Mouse (Mus musculus) lung, adult 2 months (tissue): Measurements from ENCODE around the gene Ttll5. TPM values are rescaled to one million over a fixed set of nuclear protein-coding genes. Genes with fewer than 3 reads are reported as not detected.
A peak's percentile ranks its signal among the peaks of the same experiment; 100 is the strongest.

Source experiments
- DNase-seq: peaks from one replicate; pipeline ENCODE4 v3.0.0; 2022
- H3K4me1 ChIP-seq: fragments of 200-500 bp; 2 replicates; pipeline ENCODE4 v1.6.1; 2011; ENCODE audit warnings: low read length; ENCODE audit not compliant: control insufficient read depth, insufficient read depth
- H3K4me3 ChIP-seq: fragments of 200-500 bp; replicated peaks from 2 replicates; pipeline ENCODE3; 2011; ENCODE audit warnings: low read depth, mild to moderate bottlenecking, control low read depth, low read length; ENCODE audit errors: extremely low read depth
- CTCF ChIP-seq: fragments of 200-500 bp; IDR thresholded peaks from 2 replicates; pipeline ENCODE4 v1.5.1; 2011; ENCODE audit warnings: mild to moderate bottlenecking, low read length, control low read depth; ENCODE audit not compliant: insufficient read depth
- POLR2A ChIP-seq: fragments of 200-500 bp; IDR thresholded peaks from 2 replicates; pipeline ENCODE4 v1.6.1; 2011; ENCODE audit warnings: low read depth, mild to moderate bottlenecking, control low read depth, low read length, borderline replicate concordance; ENCODE audit errors: extremely low read depth
- WGBS: fragments of 180-500 bp; shearing (Covaris S2); methylation state at CpG from one replicate; pipeline ENCODE4 v1.1.7; 2018; 5-methylcytosine and 5-hydroxymethylcytosine counted together
- polyA plus RNA-seq: library from polyadenylated mRNA; depleted of rRNA; stranded (reverse); fragments of >200 nt; gene quantifications from 2 replicates; pipeline ENCODE4 v1.2.3, GENCODE M21; 2012

Gene Ttll5
- polyA plus RNA-seq, 1 experiment: 11.7 TPM

DNA sequence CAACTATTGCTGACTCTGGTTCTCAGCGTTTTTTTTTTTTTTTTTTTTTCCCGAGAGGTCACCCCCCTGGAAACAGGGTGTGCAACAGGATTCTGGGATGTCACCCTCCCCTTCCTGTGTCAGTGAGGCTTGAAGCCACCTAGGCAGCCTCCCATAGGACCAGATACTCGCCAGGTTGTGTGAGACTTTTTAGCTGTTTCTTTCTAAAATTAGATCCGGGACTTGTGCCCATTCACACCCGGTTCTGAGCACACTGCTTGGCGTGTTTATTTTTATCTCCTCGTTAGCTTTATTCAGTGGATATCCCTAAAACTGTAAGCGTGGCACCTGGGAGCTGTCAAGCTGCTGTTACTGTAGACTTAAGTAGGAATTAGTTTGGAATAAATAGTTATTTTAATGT, 262.1 kb downstream of the Ttll5 start:
- Histone ChIP-seq H3K4me3 (no peak overlapping the region), H3K4me1 (peaks cover 9% of the 10 kb centered on the region)
- no peak for DNase-seq
- TF ChIP-seq CTCF (no peak), POLR2A (no peak)
- 64% methylated on average over 8 of the region's 8 CpGs for WGBS

- no peak for DNase-seq
- Histone ChIP-seq H3K4me1 (peaks cover 12% of the 10 kb centered on the region), H3K4me3 (no peak overlapping the region)
- WGBS: 56% methylated on average over 7 of the region's 7 CpGs
- TF ChIP-seq POLR2A: no peak
- TF ChIP-seq CTCF: no peak
Measured at GRCm38 (mm10) chr12:86088042-86088441, 263.6 kb downstream of the Ttll5 start.

DNA sequence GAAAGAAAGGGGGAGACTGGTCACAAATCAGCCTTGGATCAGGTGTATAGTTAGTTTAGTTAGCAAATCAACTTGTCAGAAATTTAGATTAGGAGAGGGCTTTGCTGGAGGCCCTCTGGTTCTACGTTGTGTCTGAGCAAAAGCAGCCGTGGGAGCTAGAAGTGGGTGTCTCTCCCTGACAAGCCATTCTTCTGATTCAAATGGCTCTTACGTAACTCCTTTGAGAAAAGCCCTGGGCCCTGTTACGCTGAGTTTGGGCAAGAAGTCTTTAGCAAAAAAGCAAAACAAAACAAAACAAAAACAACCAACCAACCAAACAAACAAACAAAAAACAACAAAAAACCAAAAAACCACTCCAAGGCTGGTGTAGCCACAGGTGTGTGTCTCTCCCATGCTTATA, 266.3 kb downstream of the Ttll5 start:
- DNase-seq: no peak
- TF ChIP-seq CTCF (no peak), POLR2A (no peak)
- WGBS: 60% methylated on average over 4 of the region's 4 CpGs
- Histone ChIP-seq H3K4me1 (peaks cover 9% of the 10 kb centered on the region), H3K4me3 (no peak overlapping the region)

DNA sequence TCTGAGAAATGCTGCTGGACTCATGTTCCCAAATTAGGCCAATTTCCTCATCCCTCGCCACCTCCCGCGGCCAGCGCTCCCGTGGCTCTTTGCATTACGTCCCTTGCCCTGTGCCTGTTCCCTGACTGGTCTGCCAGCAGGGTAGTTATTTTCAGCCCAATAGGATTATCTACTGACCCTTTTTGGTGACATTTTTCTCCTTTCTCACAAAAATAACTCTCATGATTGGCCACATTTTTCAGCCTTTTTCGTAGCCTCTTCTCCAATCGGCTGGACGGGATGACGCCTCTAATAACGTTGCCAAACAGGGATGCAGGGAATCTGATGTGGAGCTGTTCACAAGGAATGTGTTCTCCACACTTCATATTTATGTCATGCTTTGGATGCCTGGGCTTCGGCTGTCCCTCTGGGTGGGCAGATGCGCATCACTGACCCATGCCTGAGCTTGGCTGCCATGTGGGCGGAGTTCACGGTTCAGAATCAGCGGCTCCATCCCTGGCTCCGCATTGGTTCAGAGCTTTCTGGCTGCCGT, 267.2 kb downstream of the Ttll5 start:
- peaks cover 9% of the 10 kb centered on the region for H3K4me1 ChIP-seq
- peak; percentile 21 for DNase-seq
- TF ChIP-seq CTCF (no peak), POLR2A (no peak; the same call in 1 of the 2 replicates)
- no peak overlapping the region for H3K4me3 ChIP-seq
- WGBS: 55% methylated on average over 18 of the region's 18 CpGs

DNA sequence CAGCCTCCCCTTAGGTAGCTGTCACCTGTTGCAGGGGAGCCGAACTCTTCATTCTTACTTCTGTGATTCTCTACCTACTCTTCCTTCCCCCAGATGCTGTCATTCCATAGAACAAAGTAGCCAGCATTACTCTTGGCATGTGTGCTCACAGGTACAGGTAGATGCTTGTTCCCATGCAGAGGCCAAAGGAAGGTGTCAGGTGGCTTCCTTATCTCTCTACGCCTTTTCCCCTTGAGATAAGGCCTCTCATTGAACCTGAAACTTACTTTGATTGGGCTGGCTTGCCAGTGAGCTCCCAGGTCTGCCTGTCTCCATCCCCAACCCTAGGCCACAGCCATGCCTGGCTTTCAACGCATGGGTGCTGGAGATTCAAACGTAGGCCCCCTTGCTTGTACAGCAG, 269.6 kb downstream of the Ttll5 start:
- 0 out of 2 replicates have a peak, but pooled peaks cover 3% of the 10 kb centered on the region for H3K4me1 ChIP-seq
- TF ChIP-seq CTCF: no peak
- TF ChIP-seq POLR2A: no peak
- 81% methylated on average over 4 of the region's 4 CpGs for WGBS
- no peak for DNase-seq
- no peak overlapping the region for H3K4me3 ChIP-seq

GRCm38 (mm10) chr12:86095806-86096205, 271.3 kb downstream of the Ttll5 start:
- no peak for TF ChIP-seq POLR2A
- no peak for TF ChIP-seq CTCF
- no peak for DNase-seq
- Histone ChIP-seq H3K4me1 (0 out of 2 replicates have a peak, but pooled peaks cover 3% of the 10 kb centered on the region), H3K4me3 (no peak overlapping the region)
- whole genome bisulfite sequencing: 76% methylated on average over 4 of the region's 4 CpGs

DNA sequence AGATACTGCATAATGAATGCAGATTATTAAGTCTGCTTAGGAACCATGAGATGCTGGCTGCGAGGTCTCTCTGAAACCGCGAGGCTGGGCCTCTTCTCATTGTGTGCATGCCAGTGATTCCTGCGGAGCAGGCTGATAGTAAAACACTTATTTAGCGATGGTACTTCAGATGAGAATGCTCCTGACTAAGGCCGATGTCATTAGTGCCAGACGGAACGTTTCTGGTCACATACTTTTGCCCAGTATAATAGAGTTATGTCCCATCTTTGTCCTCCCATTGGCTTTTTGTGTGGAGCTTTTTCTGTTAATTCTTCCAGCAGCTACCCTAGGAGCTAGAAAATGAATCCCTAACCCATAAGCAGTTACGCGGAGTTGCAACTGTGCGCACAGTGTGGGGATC, 273.3 kb downstream of the Ttll5 start:
- no peak for TF ChIP-seq CTCF
- TF ChIP-seq POLR2A: no peak
- H3K4me3 ChIP-seq: no peak overlapping the region
- WGBS: 72% methylated on average over 11 of the region's 11 CpGs
- no peak for DNase-seq
- H3K4me1 ChIP-seq: no peaks in the 10 kb centered on the region

DNA sequence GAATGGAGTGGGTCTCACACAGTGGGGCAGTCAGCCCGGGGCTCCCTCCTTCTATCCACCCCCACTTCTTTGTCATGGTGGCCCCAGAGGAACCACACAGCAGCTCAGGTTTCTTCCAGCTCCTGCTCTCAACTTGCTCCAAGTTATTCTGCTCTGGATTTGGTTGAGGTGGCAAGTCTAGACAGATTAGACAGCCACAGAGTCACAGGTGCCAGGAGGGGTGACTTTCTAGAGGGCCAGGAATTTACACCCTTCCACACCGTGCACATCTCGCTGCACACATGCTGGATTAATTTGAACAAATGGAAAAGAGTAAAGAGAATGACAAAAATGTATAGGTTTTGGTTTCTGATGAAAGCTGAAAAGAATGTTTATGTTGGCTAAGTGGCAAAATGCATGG, 276.3 kb downstream of the Ttll5 start:
- DNase-seq: no peak
- peaks cover 10% of the 10 kb centered on the region for H3K4me1 ChIP-seq
- WGBS: 83% methylated on average over 3 of the region's 3 CpGs
- TF ChIP-seq CTCF (no peak), POLR2A (no peak)
- no peak overlapping the region for H3K4me3 ChIP-seq

DNA sequence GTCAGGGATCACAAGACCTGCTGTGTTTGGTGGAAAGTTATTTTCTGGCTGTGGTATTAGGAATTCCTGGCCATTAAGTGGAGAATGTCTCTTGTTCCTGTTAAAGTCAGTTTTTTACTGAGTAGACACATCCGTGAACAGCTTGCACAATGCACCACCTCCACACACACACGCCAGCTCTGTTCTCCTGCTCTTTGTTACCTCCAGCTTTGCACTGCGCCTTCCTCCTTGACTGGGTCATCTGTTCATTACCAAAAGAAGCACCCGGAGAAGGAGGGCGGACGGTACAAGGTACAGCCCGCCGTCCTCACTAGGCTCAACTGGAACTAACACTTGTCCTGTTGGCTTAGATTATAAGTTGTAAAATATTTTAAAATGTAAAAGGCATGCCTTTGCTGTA, 278.2 kb downstream of the Ttll5 start:
- 82% methylated on average over 8 of the region's 8 CpGs for WGBS
- H3K4me1 ChIP-seq: peaks cover 10% of the 10 kb centered on the region

GRCm38 (mm10) chr12:86103391-86103790, 278.9 kb downstream of the Ttll5 start:
- no peak for DNase-seq
- peak; percentile 45; the same call in 1 of the 2 replicates for TF ChIP-seq POLR2A
- no peak for TF ChIP-seq CTCF
- Histone ChIP-seq H3K4me1 (peaks cover 10% of the 10 kb centered on the region), H3K4me3 (no peak overlapping the region)
- WGBS: 31% methylated on average over 11 of the region's 11 CpGs

More for the DNA sequence above, 278.2 kb downstream of the Ttll5 start:
- no peak overlapping the region for H3K4me3 ChIP-seq
- DNase-seq: no peak
- TF ChIP-seq POLR2A (no peak), CTCF (no peak)
